Mouse (Mus musculus): ENCODE data around the gene Lnx2.

DNA sequence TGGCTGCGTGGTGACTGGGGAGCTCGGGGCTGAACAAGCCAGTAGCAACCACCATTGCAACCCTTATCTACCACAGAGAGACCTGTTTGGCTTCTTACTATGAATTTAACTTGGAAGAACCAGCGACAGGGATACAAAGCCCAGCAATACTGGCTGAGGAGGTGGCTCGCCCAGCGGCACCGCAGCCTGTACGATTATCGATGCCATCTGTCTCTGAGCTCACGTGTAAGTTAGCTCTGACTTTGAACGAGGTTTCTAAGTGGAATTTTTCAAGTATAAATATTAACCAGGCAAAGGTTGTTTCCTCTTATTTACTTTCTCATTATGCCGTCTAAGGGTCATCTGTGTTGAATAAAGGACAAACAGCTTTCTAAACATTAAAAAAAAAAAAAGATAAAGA lies 58.9 kb downstream of the Lnx2 start:
- TF ChIP-seq CTCF (IDR thresholded peaks at IDR 0.05; ENCODE audit: borderline replicate concordance, extremely low read depth, insufficient read depth, insufficient read length) (no peak), POLR2A (IDR thresholded peaks at IDR 0.05; ENCODE audit: borderline replicate concordance, extremely low read depth, insufficient read depth, insufficient read length, poor library complexity, severe bottlenecking) (no peak)

All from brain, embryonic 14.5 days (tissue).